Mouse (Mus musculus) neural tube, embryonic 11.5 days (tissue): ENCODE measurements at regions not wholly inside any gene's neighbourhood (a gene's known extent, or its start where the extent isn't known, plus 50 kb on each side); places are given as distances from the start of the nearest gene placed in this dataset.

Experiments used
- ATAC-seq: fragments of 200-750 bp; cut with Nextera tagmentation; 2 replicates; pipeline ENCODE4 v1.8.0; 2017; ENCODE audit warnings: moderate number of reproducible peaks, mild to moderate bottlenecking, moderate TSS enrichment, moderate library complexity; ENCODE audit not compliant: insufficient read depth, low FRiP score, low TSS enrichment
- DNase-seq: peaks from one replicate; pipeline ENCODE4 v3.0.0-alpha.2; 2015; ENCODE audit warnings: low spot score
- H3K27ac ChIP-seq: fragments of 300-500 bp; sonication (generic); 2 replicates; pipeline ENCODE4 v1.5.1; 2014; ENCODE audit warnings: low read depth, mild to moderate bottlenecking, low read length
- H3K27me3 ChIP-seq: fragments of 300-500 bp; sonication (generic); 2 replicates; pipeline ENCODE4 v1.6.1; 2014; ENCODE audit warnings: mild to moderate bottlenecking, low read length, mixed read lengths; ENCODE audit not compliant: control insufficient read depth, insufficient read depth
- H3K36me3 ChIP-seq: fragments of 300-500 bp; sonication (generic); 2 replicates; pipeline ENCODE4 v1.6.1; 2014; ENCODE audit warnings: mild to moderate bottlenecking, low read length, moderate library complexity, mixed read lengths; ENCODE audit not compliant: control insufficient read depth, insufficient read depth
- H3K4me1 ChIP-seq: fragments of 300-500 bp; sonication (generic); 2 replicates; pipeline ENCODE4 v1.6.1; 2014; ENCODE audit warnings: low read length, mixed read lengths; ENCODE audit not compliant: control insufficient read depth, insufficient read depth
- H3K4me2 ChIP-seq: fragments of 300-500 bp; sonication (generic); 2 replicates; pipeline ENCODE4 v1.6.1; 2014; ENCODE audit warnings: low read depth, mild to moderate bottlenecking, moderate library complexity
- H3K4me3 ChIP-seq: fragments of 300-500 bp; sonication (generic); 2 replicates; pipeline ENCODE4 v1.5.1; 2014; ENCODE audit warnings: low read depth, low read length
- H3K9ac ChIP-seq: fragments of 300-500 bp; sonication (generic); 2 replicates; pipeline ENCODE4 v1.6.1; 2014; ENCODE audit warnings: mild to moderate bottlenecking, low read length
- H3K9me3 ChIP-seq: fragments of 300-500 bp; sonication (generic); 2 replicates; pipeline ENCODE4 v1.6.1; 2016; ENCODE audit warnings: low read length; ENCODE audit not compliant: control insufficient read depth
- WGBS: fragments of 180-500 bp; shearing (Covaris S2); extraction: QIAGEN DNeasy Blood & Tissue Kit; methylation state at CpG from one replicate; pipeline ENCODE4 v1.1.7; 2014; 5-methylcytosine and 5-hydroxymethylcytosine counted together

GRCm38 (mm10) chr2:61123046-61123806 is 160.2 kb upstream of the Rbms1 start:
- ATAC-seq (no peak), DNase-seq (no peak)
- Histone ChIP-seq H3K4me2 (no peak overlapping the region), H3K9me3 (no peaks in the 10 kb centered on the region), H3K36me3 (no peaks in the 10 kb centered on the region), H3K4me3 (no peak overlapping the region), H3K27ac (no peak overlapping the region), H3K9ac (no peak overlapping the region), H3K4me1 (no peaks in the 10 kb centered on the region), H3K27me3 (no peaks in the 10 kb centered on the region)
- WGBS, result 84% methylated on average over 7 of the region's 7 CpGs

DNA sequence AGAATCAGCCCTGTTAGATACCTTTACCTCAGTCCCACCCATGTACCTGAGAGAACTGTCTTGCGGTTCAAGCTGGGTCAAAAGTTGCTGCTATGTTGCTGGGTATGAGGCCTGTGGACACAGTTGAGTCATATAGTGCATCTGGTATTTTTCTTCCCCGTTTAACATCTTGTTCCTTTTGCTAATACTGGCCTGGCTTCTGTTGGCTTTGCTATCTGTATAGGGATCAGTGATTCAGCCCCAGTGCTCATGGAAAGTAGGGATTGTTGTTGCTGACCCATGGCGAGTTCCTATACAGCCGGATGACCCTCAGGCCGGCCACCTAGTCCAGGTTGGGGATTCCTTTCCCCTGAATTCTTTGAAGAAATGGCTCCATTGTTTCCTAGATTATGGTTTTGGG is 158.3 kb upstream of the Rbms1 start:
- H3K9me3 ChIP-seq, result no peaks in the 10 kb centered on the region
- H3K36me3 ChIP-seq, result no peaks in the 10 kb centered on the region
- H3K27me3 ChIP-seq, result no peaks in the 10 kb centered on the region
- no peak overlapping the region for H3K4me2 ChIP-seq
- no peaks in the 10 kb centered on the region for H3K4me1 ChIP-seq
- no peak for ATAC-seq
- no peak overlapping the region for H3K4me3 ChIP-seq
- no peak overlapping the region for H3K9ac ChIP-seq
- 87% methylated on average over 5 of the region's 5 CpGs for WGBS
- no peak overlapping the region for H3K27ac ChIP-seq
- no peak for DNase-seq

- H3K9ac ChIP-seq, result no peak overlapping the region
- H3K27ac ChIP-seq, result no peak overlapping the region
- DNase-seq (no peak), ATAC-seq (no peak)
- H3K9me3 ChIP-seq, result no peaks in the 10 kb centered on the region
- WGBS, result 45% methylated on average over 2 of the region's 2 CpGs
- H3K4me2 ChIP-seq, result no peak overlapping the region
- no peaks in the 10 kb centered on the region for H3K36me3 ChIP-seq
- no peaks in the 10 kb centered on the region for H3K27me3 ChIP-seq
- no peak overlapping the region for H3K4me3 ChIP-seq
- no peaks in the 10 kb centered on the region for H3K4me1 ChIP-seq
Observed at GRCm38 (mm10) chr2:61114620-61115019, 151.6 kb upstream of the Rbms1 start.

DNA sequence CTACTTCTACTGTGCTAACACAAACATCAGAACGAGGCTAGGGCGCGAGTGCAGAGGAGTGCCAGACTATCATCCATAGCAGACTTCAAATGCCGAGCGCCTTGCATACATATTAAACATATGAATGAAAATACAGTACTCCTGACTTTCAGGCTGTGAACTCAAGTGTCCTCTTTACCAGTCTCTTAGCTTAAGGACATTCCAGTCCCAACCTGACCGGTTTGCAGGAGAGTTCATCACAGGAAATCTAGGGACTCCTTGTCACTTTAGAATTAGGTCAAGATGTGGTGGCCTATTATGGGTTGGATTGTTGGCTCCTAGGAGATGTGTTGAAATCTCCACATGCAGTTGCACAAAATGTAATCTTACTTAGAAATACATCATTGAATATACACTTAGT is 150.9 kb upstream of the Rbms1 start:
- Histone ChIP-seq H3K4me1 (no peaks in the 10 kb centered on the region), H3K27ac (no peak overlapping the region), H3K9ac (no peak overlapping the region), H3K27me3 (no peaks in the 10 kb centered on the region), H3K36me3 (no peaks in the 10 kb centered on the region), H3K4me3 (no peak overlapping the region), H3K4me2 (no peak overlapping the region), H3K9me3 (no peaks in the 10 kb centered on the region)
- 94% methylated on average over 6 of the region's 6 CpGs for WGBS
- DNase-seq (no peak), ATAC-seq (no peak)

- WGBS, result 73% methylated on average over 9 of the region's 9 CpGs
- H3K27ac ChIP-seq, result no peak overlapping the region
- H3K9me3 ChIP-seq, result no peaks in the 10 kb centered on the region
- DNase-seq (no peak), ATAC-seq (no peak)
- H3K9ac ChIP-seq, result no peak overlapping the region
- no peak overlapping the region for H3K4me3 ChIP-seq
- no peaks in the 10 kb centered on the region for H3K4me1 ChIP-seq
- no peaks in the 10 kb centered on the region for H3K36me3 ChIP-seq
- no peak overlapping the region for H3K4me2 ChIP-seq
- no peaks in the 10 kb centered on the region for H3K27me3 ChIP-seq
Observed at GRCm38 (mm10) chr2:61110591-61110990, 147.6 kb upstream of the Rbms1 start.

- 88% methylated on average over 3 of the region's 3 CpGs for WGBS
Observed at GRCm38 (mm10) chr2:61109564-61109963, 146.6 kb upstream of the Rbms1 start.

DNA sequence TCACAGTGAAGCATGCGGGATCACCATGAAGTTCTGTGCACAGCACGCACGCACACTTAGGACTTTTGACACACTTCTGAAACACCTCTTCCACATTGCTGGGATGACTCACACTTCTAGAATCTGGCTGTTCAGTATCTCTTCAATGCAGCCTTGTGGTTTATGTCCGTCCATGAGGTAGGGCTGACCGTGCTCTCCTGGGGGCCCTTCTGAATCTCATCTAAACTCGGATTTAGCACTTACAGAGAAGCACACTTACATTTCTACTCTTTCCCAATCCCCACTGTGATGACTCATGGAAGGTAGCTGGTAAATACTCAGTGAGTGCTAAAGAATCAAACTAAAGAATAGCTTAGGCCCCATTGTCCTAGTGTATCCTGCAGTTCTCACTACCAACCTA is 142.2 kb upstream of the Rbms1 start:
- H3K9ac ChIP-seq, result no peak overlapping the region
- 89% methylated on average over 6 of the region's 6 CpGs for WGBS

More at GRCm38 (mm10) chr2:61109564-61109963, 146.6 kb upstream of the Rbms1 start:
- ATAC-seq (no peak), DNase-seq (no peak)
- H3K9me3 ChIP-seq, result no peaks in the 10 kb centered on the region
- H3K36me3 ChIP-seq, result no peaks in the 10 kb centered on the region
- H3K9ac ChIP-seq, result no peak overlapping the region
- no peaks in the 10 kb centered on the region for H3K27me3 ChIP-seq
- no peaks in the 10 kb centered on the region for H3K4me1 ChIP-seq
- no peak overlapping the region for H3K27ac ChIP-seq
- no peak overlapping the region for H3K4me2 ChIP-seq
- no peak overlapping the region for H3K4me3 ChIP-seq

DNA sequence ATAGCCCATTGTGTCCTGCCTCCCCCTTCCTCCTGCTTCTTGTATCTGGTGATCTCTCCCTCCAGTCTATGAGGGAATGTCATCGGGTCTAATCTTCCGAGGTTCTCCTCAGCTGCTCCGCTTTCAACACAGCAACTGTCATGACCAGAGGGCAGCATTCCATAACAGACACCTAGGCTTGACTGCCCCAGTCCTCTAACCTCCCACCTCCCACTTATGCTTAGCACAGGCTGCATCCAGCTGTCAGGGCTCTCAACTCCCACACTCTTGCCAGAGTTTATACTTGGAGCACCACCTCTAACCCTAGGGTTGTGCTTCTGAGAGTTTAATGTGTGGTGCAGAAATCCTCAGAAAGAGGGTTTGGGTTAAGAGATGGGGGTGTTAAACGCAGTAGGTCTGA is 137.9 kb upstream of the Rbms1 start:
- Histone ChIP-seq H3K4me3 (no peak overlapping the region), H3K27ac (no peak overlapping the region), H3K27me3 (no peaks in the 10 kb centered on the region), H3K36me3 (no peaks in the 10 kb centered on the region), H3K4me2 (no peak overlapping the region), H3K4me1 (no peaks in the 10 kb centered on the region), H3K9me3 (no peaks in the 10 kb centered on the region), H3K9ac (no peak overlapping the region)
- 90% methylated on average over 4 of the region's 4 CpGs for WGBS
- ATAC-seq (no peak), DNase-seq (no peak)

More for the DNA sequence above, 142.2 kb upstream of the Rbms1 start:
- H3K4me3 ChIP-seq, result no peak overlapping the region
- no peak for ATAC-seq
- H3K36me3 ChIP-seq, result no peaks in the 10 kb centered on the region
- no peak for DNase-seq
- H3K4me2 ChIP-seq, result no peak overlapping the region
- no peak overlapping the region for H3K27ac ChIP-seq
- H3K4me1 ChIP-seq, result no peaks in the 10 kb centered on the region
- no peaks in the 10 kb centered on the region for H3K9me3 ChIP-seq
- no peaks in the 10 kb centered on the region for H3K27me3 ChIP-seq

DNA sequence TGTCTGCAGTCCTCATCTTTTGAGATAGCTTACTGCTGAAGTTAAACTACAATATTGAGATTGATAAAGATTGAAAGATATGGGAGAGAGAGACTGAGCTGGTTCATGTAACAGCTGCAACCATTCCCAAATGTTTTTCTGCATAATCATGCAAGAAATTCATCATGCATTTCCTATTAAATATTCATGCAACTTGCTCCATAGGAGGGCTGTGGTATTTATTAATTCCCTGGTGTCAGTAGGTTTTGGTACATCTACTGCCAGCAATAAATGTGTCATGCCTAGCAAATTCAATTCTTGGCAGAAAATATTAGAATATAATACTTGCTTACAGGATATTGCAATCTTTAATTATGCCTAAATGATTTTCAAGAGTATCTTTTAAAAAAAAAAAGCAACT is 125.5 kb upstream of the Rbms1 start:
- no peak overlapping the region for H3K9ac ChIP-seq
- H3K36me3 ChIP-seq, result no peaks in the 10 kb centered on the region
- DNase-seq (no peak), ATAC-seq (no peak)
- H3K9me3 ChIP-seq, result no peaks in the 10 kb centered on the region
- no peaks in the 10 kb centered on the region for H3K27me3 ChIP-seq
- no peak overlapping the region for H3K27ac ChIP-seq
- no peaks in the 10 kb centered on the region for H3K4me1 ChIP-seq
- no peak overlapping the region for H3K4me2 ChIP-seq
- no peak overlapping the region for H3K4me3 ChIP-seq
